Mouse (Mus musculus) stomach, postnatal 0 days (tissue): ENCODE data around the gene Col24a1.

Experiments used
- CTCF ChIP-seq: IDR thresholded peaks from 2 replicates; pipeline ENCODE4 v1.5.1; 2016; ENCODE audit warnings: antibody characterized with exemption, low read depth, mild to moderate bottlenecking, moderate library complexity
- EP300 ChIP-seq: optimal IDR thresholded peaks from 2 replicates; pipeline ENCODE3; 2016; ENCODE audit warnings: antibody characterized with exemption

- TF ChIP-seq CTCF (no peak), EP300 (no peak)
Observed at GRCm38 (mm10) chr3:145575340-145575739, 283.1 kb downstream of the Col24a1 start.
